Mouse (Mus musculus): ENCODE measurements around the gene Psmc5. TPM values are rescaled to one million over a fixed set of nuclear protein-coding genes. Genes with fewer than 3 reads are reported as not detected.
A peak's percentile ranks its signal among the peaks of the same experiment; 100 is the strongest.

The Psmc5 gene
- polyA plus RNA-seq, 1 experiment from 2014 or later, result 431 TPM

GRCm38 (mm10) chr11:106256775-106257174 is 821 bp downstream of the Psmc5 start:
- Histone ChIP-seq H3K4me3 (peak overlapping the region; percentile 88), H3K9me3 (no peaks in the 10 kb centered on the region), H3K27ac (peak overlapping the region; percentile 95), H3K36me3 (replicated peaks) (peaks cover 80% of the 10 kb centered on the region), H3K27me3 (ENCODE audit: poor library complexity, severe bottlenecking) (no peaks in the 10 kb centered on the region), H3K4me1 (peaks cover 24% of the 10 kb centered on the region)
- DNase-seq (ENCODE audit: extremely low spot score, low spot score), result no peak
- WGBS, result 78% methylated on average over 5 of the region's 5 CpGs

GRCm38 (mm10) chr11:106260826-106261450 is 5.0 kb downstream of the Psmc5 start:
- no peak overlapping the region for H3K27ac ChIP-seq
- WGBS, result 92% methylated on average over 14 of the region's 14 CpGs
- no peak for DNase-seq (ENCODE audit: extremely low spot score, low spot score)
- peaks cover 14% of the 10 kb centered on the region for H3K4me1 ChIP-seq
- no peak overlapping the region for H3K4me3 ChIP-seq
- H3K9me3 ChIP-seq, result no peaks in the 10 kb centered on the region
- H3K36me3 ChIP-seq (replicated peaks), result peaks cover 92% of the 10 kb centered on the region
- no peaks in the 10 kb centered on the region for H3K27me3 ChIP-seq (ENCODE audit: poor library complexity, severe bottlenecking)

DNA sequence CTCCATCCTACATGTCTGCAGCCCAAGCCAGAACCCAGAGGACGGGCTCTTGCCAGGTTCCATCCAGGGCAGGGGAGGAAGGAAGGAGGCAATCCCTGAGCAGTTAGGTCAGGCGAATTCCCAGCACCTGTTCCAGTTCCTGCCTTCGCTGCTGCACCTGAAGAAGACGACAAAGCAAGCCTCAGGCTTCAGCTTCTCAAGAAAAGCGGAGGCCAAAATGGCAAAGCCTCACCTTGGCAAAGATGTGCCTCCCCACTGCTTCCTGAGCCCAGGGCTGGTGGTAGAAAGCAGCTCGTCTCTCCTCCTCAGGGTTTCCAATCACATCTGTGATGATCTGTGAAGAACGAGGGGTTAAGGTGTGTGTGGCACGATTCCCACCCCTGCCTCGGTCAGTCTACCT is 8.0 kb downstream of the Psmc5 start:
- 92% methylated on average over 9 of the region's 9 CpGs for WGBS
- Histone ChIP-seq H3K27ac (no peak overlapping the region), H3K9me3 (no peaks in the 10 kb centered on the region), H3K4me1 (peaks cover 18% of the 10 kb centered on the region), H3K27me3 (ENCODE audit: poor library complexity, severe bottlenecking) (no peaks in the 10 kb centered on the region), H3K4me3 (no peak overlapping the region), H3K36me3 (replicated peaks) (peaks cover 100% of the 10 kb centered on the region)
- DNase-seq (ENCODE audit: extremely low spot score, low spot score), result no peak

- peaks cover 93% of the 10 kb centered on the region for H3K36me3 ChIP-seq (replicated peaks)
- H3K27ac ChIP-seq, result no peak overlapping the region
These were observed 9.0 kb downstream of the Psmc5 start for GRCm38 (mm10) chr11:106264988-106265387.

DNA sequence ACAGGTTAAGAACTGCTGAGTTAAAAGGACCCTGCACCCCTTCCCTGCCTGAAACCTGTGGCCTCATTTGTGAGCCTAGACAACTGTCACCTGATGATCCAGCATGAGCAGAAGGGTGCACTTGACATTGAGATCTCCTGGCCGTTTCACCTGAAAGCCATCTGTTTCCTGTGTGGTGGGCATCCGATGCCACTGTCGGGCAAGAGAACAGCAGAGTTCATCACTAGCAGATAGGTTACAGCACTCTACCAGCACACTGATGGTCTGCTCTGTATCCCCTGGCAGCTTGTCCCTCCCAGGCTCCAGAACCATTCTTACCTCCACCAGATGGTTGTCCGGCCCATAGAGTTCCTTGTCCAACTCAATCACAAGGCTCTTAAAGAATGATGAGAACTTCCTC is 9.6 kb downstream of the Psmc5 start:
- 96% methylated on average over 4 of the region's 4 CpGs for WGBS
- DNase-seq (ENCODE audit: extremely low spot score, low spot score), result no peak
- H3K36me3 ChIP-seq (replicated peaks), result peaks cover 91% of the 10 kb centered on the region
- no peak overlapping the region for H3K4me3 ChIP-seq
- peaks cover 28% of the 10 kb centered on the region for H3K4me1 ChIP-seq
- no peaks in the 10 kb centered on the region for H3K27me3 ChIP-seq (ENCODE audit: poor library complexity, severe bottlenecking)
- no peaks in the 10 kb centered on the region for H3K9me3 ChIP-seq
- no peak overlapping the region for H3K27ac ChIP-seq

More at GRCm38 (mm10) chr11:106264988-106265387, 9.0 kb downstream of the Psmc5 start:
- H3K4me3 ChIP-seq, result no peak overlapping the region
- peaks cover 22% of the 10 kb centered on the region for H3K4me1 ChIP-seq
- WGBS, result 97% methylated on average over 15 of the region's 15 CpGs
- DNase-seq (ENCODE audit: extremely low spot score, low spot score), result no peak
- H3K9me3 ChIP-seq, result no peaks in the 10 kb centered on the region
- H3K27me3 ChIP-seq (ENCODE audit: poor library complexity, severe bottlenecking), result no peaks in the 10 kb centered on the region

GRCm38 (mm10) chr11:106266431-106266830 is 10.5 kb downstream of the Psmc5 start:
- no peak overlapping the region; the same call in 1 of the 2 replicates for H3K27ac ChIP-seq
- H3K36me3 ChIP-seq (replicated peaks), result peaks cover 82% of the 10 kb centered on the region
- WGBS, result 94% methylated on average over 10 of the region's 10 CpGs
- DNase-seq (ENCODE audit: extremely low spot score, low spot score), result no peak
- H3K27me3 ChIP-seq (ENCODE audit: poor library complexity, severe bottlenecking), result no peaks in the 10 kb centered on the region
- H3K4me1 ChIP-seq, result peaks cover 37% of the 10 kb centered on the region
- H3K4me3 ChIP-seq, result no peak overlapping the region
- no peaks in the 10 kb centered on the region for H3K9me3 ChIP-seq

DNA sequence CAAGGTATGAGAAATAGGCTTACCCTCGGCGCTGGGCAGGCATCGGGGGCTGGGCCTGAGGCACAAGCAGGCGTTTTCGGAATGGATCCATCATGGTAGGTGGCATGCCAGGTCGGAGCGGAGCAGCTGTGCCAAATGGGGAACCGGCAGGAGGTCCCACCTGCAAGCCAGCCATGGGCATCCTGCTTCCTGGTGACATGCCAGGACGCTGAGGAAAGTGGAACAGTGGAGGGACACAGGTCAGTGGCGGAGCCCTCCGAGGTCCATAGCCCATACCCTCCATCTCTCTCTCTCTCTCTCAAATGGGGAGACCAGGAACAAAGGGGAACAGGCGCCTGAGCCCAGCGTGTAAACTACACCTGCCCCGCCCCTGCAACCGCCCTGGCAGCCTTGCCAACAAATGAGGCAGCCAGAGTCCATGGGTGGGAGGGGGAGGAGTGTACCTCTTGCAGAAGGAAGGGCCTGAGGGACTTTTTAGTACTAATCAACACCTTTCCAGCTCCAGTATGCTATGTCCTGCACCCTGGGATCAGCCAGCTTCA is 11.4 kb downstream of the Psmc5 start:
- H3K9me3 ChIP-seq, result no peaks in the 10 kb centered on the region
- 85% methylated on average over 15 of the region's 15 CpGs for WGBS
- no peak for DNase-seq (ENCODE audit: extremely low spot score, low spot score)
- peaks cover 46% of the 10 kb centered on the region for H3K4me1 ChIP-seq
- H3K4me3 ChIP-seq, result no peak overlapping the region
- H3K27ac ChIP-seq, result peak overlapping the region; percentile 68
- H3K36me3 ChIP-seq (replicated peaks), result peaks cover 73% of the 10 kb centered on the region
- no peaks in the 10 kb centered on the region for H3K27me3 ChIP-seq (ENCODE audit: poor library complexity, severe bottlenecking)

DNA sequence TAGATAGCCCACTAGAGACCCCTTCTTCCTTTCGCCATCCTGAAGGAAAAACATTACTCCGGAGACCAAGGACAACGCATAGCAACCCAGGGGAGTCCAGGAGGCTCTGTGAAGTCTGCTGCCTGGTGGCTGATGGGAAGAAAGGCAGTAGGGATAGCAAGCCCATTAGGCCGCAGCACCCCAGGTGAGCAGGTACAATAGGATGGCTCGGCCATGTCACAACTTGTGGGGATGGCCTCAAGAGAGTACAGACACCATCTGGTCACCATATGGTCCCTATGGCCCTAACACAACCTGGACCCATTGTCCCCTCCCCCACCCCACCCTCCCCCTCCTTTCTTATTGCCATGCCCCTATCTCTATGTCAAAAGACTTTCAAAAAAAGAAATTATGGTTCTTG is 11.9 kb downstream of the Psmc5 start:
- 91% methylated on average over 5 of the region's 5 CpGs for WGBS
- Histone ChIP-seq H3K27ac (peak overlapping the region; percentile 68), H3K27me3 (ENCODE audit: poor library complexity, severe bottlenecking) (no peaks in the 10 kb centered on the region), H3K36me3 (replicated peaks) (peaks cover 68% of the 10 kb centered on the region), H3K4me1 (peaks cover 46% of the 10 kb centered on the region), H3K9me3 (no peaks in the 10 kb centered on the region), H3K4me3 (no peak overlapping the region; the same call in 1 of the 2 replicates)
- DNase-seq (ENCODE audit: extremely low spot score, low spot score), result no peak

GRCm38 (mm10) chr11:106268326-106269059 is 12.5 kb downstream of the Psmc5 start:
- DNase-seq (ENCODE audit: extremely low spot score, low spot score), result no peak
- Histone ChIP-seq H3K4me1 (peaks cover 52% of the 10 kb centered on the region), H3K9me3 (no peaks in the 10 kb centered on the region), H3K27ac (peak overlapping the region; percentile 68), H3K36me3 (replicated peaks) (peaks cover 61% of the 10 kb centered on the region), H3K4me3 (no peak overlapping the region; the same call in 1 of the 2 replicates), H3K27me3 (ENCODE audit: poor library complexity, severe bottlenecking) (no peaks in the 10 kb centered on the region)
- 71% methylated on average over 8 of the region's 8 CpGs for WGBS

DNA sequence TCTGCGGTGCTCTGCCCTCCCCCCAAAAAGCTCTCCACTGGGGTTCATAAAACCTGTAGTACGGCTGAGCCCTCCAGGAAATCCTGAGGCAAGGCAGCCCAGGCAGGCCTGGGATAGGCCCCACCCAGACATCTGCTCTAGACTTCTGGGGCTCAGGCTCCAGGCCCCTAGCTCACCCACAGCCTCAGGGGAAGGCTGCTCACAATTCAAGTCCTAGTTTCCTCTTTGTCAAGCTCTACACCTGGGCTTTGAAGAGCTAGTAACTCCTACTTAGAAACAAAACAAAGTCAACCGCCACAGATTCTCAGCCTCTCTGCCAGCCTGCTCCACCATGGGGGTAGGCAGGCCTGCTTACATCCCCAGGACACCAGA is 13.1 kb downstream of the Psmc5 start:
- Histone ChIP-seq H3K36me3 (replicated peaks) (peaks cover 56% of the 10 kb centered on the region), H3K4me3 (no peak overlapping the region; the same call in 1 of the 2 replicates), H3K27ac (peak overlapping the region; percentile 68), H3K9me3 (no peaks in the 10 kb centered on the region), H3K27me3 (ENCODE audit: poor library complexity, severe bottlenecking) (no peaks in the 10 kb centered on the region), H3K4me1 (peaks cover 55% of the 10 kb centered on the region)
- WGBS, result 85% methylated on average over 3 of the region's 3 CpGs
- DNase-seq (ENCODE audit: extremely low spot score, low spot score), result no peak

DNA sequence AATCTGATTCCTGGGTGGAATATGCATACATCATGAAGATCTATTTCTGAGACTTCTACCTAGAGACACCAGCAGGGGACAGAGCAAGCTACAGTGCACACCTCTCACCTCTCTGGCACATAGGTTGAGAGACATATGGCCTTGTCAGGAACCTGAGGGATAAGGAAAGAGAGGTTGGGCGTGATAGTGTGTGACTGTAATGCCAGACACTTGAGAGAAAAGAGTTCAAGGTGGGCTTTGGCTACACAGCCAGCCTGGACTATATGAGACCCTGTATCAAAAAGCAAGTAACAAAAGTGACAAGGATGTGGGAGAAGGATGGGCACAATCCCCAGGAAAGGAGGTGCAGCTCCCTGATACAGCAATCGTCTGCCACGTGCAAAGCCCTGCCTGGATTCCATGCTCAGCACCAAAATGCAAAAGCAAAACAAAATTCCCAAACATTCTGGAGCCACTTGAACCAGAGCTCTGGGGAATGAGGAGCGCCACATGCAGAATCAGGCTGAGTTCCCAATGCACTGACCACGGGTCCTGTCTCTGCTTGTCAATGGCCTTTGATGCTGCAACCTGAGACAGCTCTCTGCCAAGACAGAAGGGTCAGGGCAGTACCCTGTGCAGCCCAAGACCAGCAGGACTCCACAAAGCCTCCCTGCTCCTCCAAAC is 15.3 kb downstream of the Psmc5 start:
- DNase-seq (ENCODE audit: extremely low spot score, low spot score), result no peak
- Histone ChIP-seq H3K27me3 (ENCODE audit: poor library complexity, severe bottlenecking) (no peaks in the 10 kb centered on the region), H3K27ac (peak overlapping the region; percentile 98), H3K9me3 (no peaks in the 10 kb centered on the region), H3K4me3 (peak overlapping the region; percentile 98), H3K36me3 (replicated peaks) (peaks cover 34% of the 10 kb centered on the region), H3K4me1 (peaks cover 66% of the 10 kb centered on the region)
- 57% methylated on average over 5 of the region's 5 CpGs for WGBS

GRCm38 (mm10) chr11:106271794-106272643 is 16.1 kb downstream of the Psmc5 start:
- Histone ChIP-seq H3K9me3 (no peaks in the 10 kb centered on the region), H3K4me1 (peaks cover 71% of the 10 kb centered on the region), H3K36me3 (replicated peaks) (peaks cover 26% of the 10 kb centered on the region), H3K27me3 (ENCODE audit: poor library complexity, severe bottlenecking) (peaks cover 5% of the 10 kb centered on the region), H3K27ac (peak overlapping the region; percentile 98), H3K4me3 (peak overlapping the region; percentile 98)
- 3% methylated on average over 41 of the region's 41 CpGs for WGBS
- DNase-seq (ENCODE audit: extremely low spot score, low spot score), result no peak
